Mouse (Mus musculus) intestine, embryonic 14.5 days (tissue): ENCODE data around the gene Sf3a1. TPM values are rescaled to one million over a fixed set of nuclear protein-coding genes. Genes with fewer than 3 reads are reported as not detected.

ENCODE experiments used
- ATAC-seq: fragments of 200-750 bp; cut with Nextera tagmentation; replicated peaks from 2 replicates; pipeline ENCODE4 v1.8.0; 2017; ENCODE audit warnings: low read depth, moderate number of reproducible peaks, moderate TSS enrichment, moderate library complexity; ENCODE audit not compliant: low FRiP score, low TSS enrichment
- DNase-seq: peaks from one replicate; pipeline ENCODE4 v3.0.0-alpha.2; 2018; ENCODE audit warnings: low spot score
- H3K27ac ChIP-seq: fragments of 300-500 bp; sonication (generic); 2 replicates; pipeline ENCODE4 v1.5.1; 2014; ENCODE audit warnings: low read depth, mild to moderate bottlenecking, control low read depth
- H3K27me3 ChIP-seq: fragments of 300-500 bp; sonication (generic); replicated peaks from 2 replicates; pipeline ENCODE4 v1.6.1; 2014; ENCODE audit warnings: low read length, control low read depth; ENCODE audit not compliant: control insufficient read depth, insufficient read depth
- H3K36me3 ChIP-seq: fragments of 300-500 bp; sonication (generic); 2 replicates; pipeline ENCODE4 v1.6.1; 2014; ENCODE audit warnings: low read length, control low read depth; ENCODE audit not compliant: control insufficient read depth, insufficient read depth
- H3K4me1 ChIP-seq: fragments of 300-500 bp; sonication (generic); replicated peaks from 2 replicates; pipeline ENCODE4 v1.6.1; 2014; ENCODE audit warnings: low read length, control low read depth, mixed read lengths; ENCODE audit not compliant: control insufficient read depth, insufficient read depth
- H3K4me2 ChIP-seq: fragments of 300-500 bp; sonication (generic); 2 replicates; pipeline ENCODE4 v1.6.1; 2014; ENCODE audit warnings: low read length
- H3K4me3 ChIP-seq: fragments of 300-500 bp; sonication (generic); 2 replicates; pipeline ENCODE4 v1.5.1; 2014; ENCODE audit warnings: low read depth, low read length, control low read depth, mixed read lengths
- H3K9ac ChIP-seq: fragments of 300-500 bp; sonication (generic); 2 replicates; pipeline ENCODE4 v1.6.1; 2014; ENCODE audit warnings: mild to moderate bottlenecking, low read length
- H3K9me3 ChIP-seq: fragments of 300-500 bp; sonication (generic); 2 replicates; pipeline ENCODE4 v1.6.1; 2016; ENCODE audit warnings: low read length, control low read depth; ENCODE audit not compliant: control insufficient read depth
- WGBS: fragments of 180-500 bp; shearing (Covaris S2); extraction: QIAGEN DNeasy Blood & Tissue Kit; methylation state at CpG from one replicate; pipeline ENCODE4 v1.1.7; 2014; 5-methylcytosine and 5-hydroxymethylcytosine counted together
- polyA plus RNA-seq: library from polyadenylated mRNA; unstranded; fragments of >200 nt; fragmentation: Nextera tagmentation; extraction: Ambion mirVana; gene quantifications from 2 replicates; pipeline ENCODE4 v1.2.1, GENCODE M21; 2014

Gene Sf3a1
- polyA plus RNA-seq, 1 experiment from 2014 or later = 59.5 TPM

- WGBS = 19% methylated on average over 2 of the region's 2 CpGs
- Histone ChIP-seq H3K4me1 (peaks cover 3% of the 10 kb centered on the region; the same call in 1 of the 2 replicates), H3K9ac (no peak overlapping the region), H3K9me3 (0 out of 2 replicates have a peak, but pooled peaks cover 3% of the 10 kb centered on the region), H3K27ac (no peak overlapping the region), H3K4me3 (no peak overlapping the region), H3K4me2 (no peak overlapping the region), H3K27me3 (peaks cover 10% of the 10 kb centered on the region; the same call in 1 of the 2 replicates), H3K36me3 (peaks cover 12% of the 10 kb centered on the region)
- DNase-seq (peak; percentile 74), ATAC-seq (no peak)
Measured at GRCm38 (mm10) chr11:4219317-4219751, 59.2 kb downstream of the Sf3a1 start.

- Histone ChIP-seq H3K4me1 (peaks cover 3% of the 10 kb centered on the region; the same call in 1 of the 2 replicates), H3K4me3 (no peak overlapping the region), H3K27ac (no peak overlapping the region), H3K36me3 (peaks cover 6% of the 10 kb centered on the region), H3K9me3 (0 out of 2 replicates have a peak, but pooled peaks cover 3% of the 10 kb centered on the region), H3K9ac (no peak overlapping the region), H3K27me3 (peaks cover 10% of the 10 kb centered on the region; the same call in 1 of the 2 replicates), H3K4me2 (no peak overlapping the region)
- 61% methylated on average over 9 of the region's 9 CpGs for WGBS
- DNase-seq = no peak
- ATAC-seq = no peak
Measured at GRCm38 (mm10) chr11:4219908-4220307, 59.8 kb downstream of the Sf3a1 start.

GRCm38 (mm10) chr11:4220443-4221400 is 60.6 kb downstream of the Sf3a1 start:
- H3K27ac ChIP-seq = no peak overlapping the region

GRCm38 (mm10) chr11:4222046-4222950 is 62.1 kb downstream of the Sf3a1 start:
- H3K4me2 ChIP-seq = no peak overlapping the region
- no peak overlapping the region for H3K9ac ChIP-seq
- H3K9me3 ChIP-seq = 0 out of 2 replicates have a peak, but pooled peaks cover 3% of the 10 kb centered on the region
- no peak overlapping the region for H3K4me3 ChIP-seq
- H3K4me1 ChIP-seq = peaks cover 3% of the 10 kb centered on the region; the same call in 1 of the 2 replicates
- no peak for ATAC-seq
- H3K36me3 ChIP-seq = no peaks in the 10 kb centered on the region
- H3K27me3 ChIP-seq = peaks cover 10% of the 10 kb centered on the region; the same call in 1 of the 2 replicates
- DNase-seq = no peak
- no peak overlapping the region for H3K27ac ChIP-seq
- WGBS = 67% methylated on average over 17 of the region's 17 CpGs

More at GRCm38 (mm10) chr11:4220443-4221400, 60.6 kb downstream of the Sf3a1 start:
- Histone ChIP-seq H3K4me3 (no peak overlapping the region), H3K27me3 (peaks cover 10% of the 10 kb centered on the region; the same call in 1 of the 2 replicates), H3K9me3 (0 out of 2 replicates have a peak, but pooled peaks cover 3% of the 10 kb centered on the region), H3K36me3 (no peaks in the 10 kb centered on the region), H3K4me1 (peaks cover 3% of the 10 kb centered on the region; the same call in 1 of the 2 replicates), H3K9ac (no peak overlapping the region), H3K4me2 (no peak overlapping the region)
- DNase-seq (peak; percentile 86), ATAC-seq (no peak; the same call in 1 of the 2 replicates)
- 56% methylated on average over 28 of the region's 28 CpGs for WGBS

- no peak for DNase-seq
- Histone ChIP-seq H3K4me1 (peaks cover 3% of the 10 kb centered on the region; the same call in 1 of the 2 replicates), H3K4me3 (no peak overlapping the region), H3K9me3 (no peaks in the 10 kb centered on the region), H3K9ac (no peak overlapping the region), H3K36me3 (no peaks in the 10 kb centered on the region), H3K4me2 (no peak overlapping the region), H3K27ac (no peak overlapping the region), H3K27me3 (peaks cover 6% of the 10 kb centered on the region; the same call in 1 of the 2 replicates)
- WGBS = 32% methylated on average over 6 of the region's 7 CpGs
- no peak for ATAC-seq
Measured at GRCm38 (mm10) chr11:4223393-4224188, 63.4 kb downstream of the Sf3a1 start.

- no peak overlapping the region for H3K27ac ChIP-seq
- no peak overlapping the region for H3K4me2 ChIP-seq
- H3K9me3 ChIP-seq = no peaks in the 10 kb centered on the region
- no peaks in the 10 kb centered on the region for H3K4me1 ChIP-seq
- H3K27me3 ChIP-seq = 0 out of 2 replicates have a peak, but pooled peaks cover 2% of the 10 kb centered on the region
- no peak for ATAC-seq
- DNase-seq = no peak
- H3K4me3 ChIP-seq = no peak overlapping the region
- H3K36me3 ChIP-seq = no peaks in the 10 kb centered on the region
- no peak overlapping the region for H3K9ac ChIP-seq
- 44% methylated on average over 2 of the region's 2 CpGs for WGBS
Measured at GRCm38 (mm10) chr11:4224223-4224622, 64.1 kb downstream of the Sf3a1 start.

- H3K4me1 ChIP-seq = no peaks in the 10 kb centered on the region
- H3K9ac ChIP-seq = no peak overlapping the region
- H3K9me3 ChIP-seq = no peaks in the 10 kb centered on the region
- H3K4me2 ChIP-seq = no peak overlapping the region
- H3K4me3 ChIP-seq = no peak overlapping the region
- no peak for ATAC-seq
- 83% methylated on average over 5 of the region's 5 CpGs for WGBS
- DNase-seq = no peak
- no peaks in the 10 kb centered on the region for H3K36me3 ChIP-seq
- H3K27ac ChIP-seq = no peak overlapping the region
- no peaks in the 10 kb centered on the region for H3K27me3 ChIP-seq
Measured at GRCm38 (mm10) chr11:4226569-4227325, 66.6 kb downstream of the Sf3a1 start.
